Mouse (Mus musculus): ENCODE measurements around the gene Ism2.
A peak's percentile ranks its signal among the peaks of the same experiment; 100 is the strongest.
"Not testable (repeated sequence)": the region's sequence is repeated elsewhere in the genome, so short reads cannot be mapped to it uniquely, and the experiment has no call there.

Gene Ism2

GRCm38 (mm10) chr12:87299657-87300440 is at the start of gene Ism2:
Gene Ism2, minus strand, starts transcription at chr12:87299705.
- no peak for DNase-seq (ENCODE audit: low read depth)

GRCm38 (mm10) chr12:87348029-87348428 is 48.5 kb upstream of the Ism2 start:
- peak; percentile 58 for DNase-seq (ENCODE audit: low read depth)

- peak; percentile 42 for DNase-seq (ENCODE audit: low read depth)
Measured at GRCm38 (mm10) chr12:87347511-87347910, 48.0 kb upstream of the Ism2 start.

- no peak for DNase-seq (ENCODE audit: low read depth)
Measured at GRCm38 (mm10) chr12:87343084-87343605, 43.6 kb upstream of the Ism2 start.

GRCm38 (mm10) chr12:87338082-87338481 is 38.6 kb upstream of the Ism2 start:
- DNase-seq (ENCODE audit: low read depth), result peak; percentile 17

- peak; percentile 70 for DNase-seq (ENCODE audit: low read depth)
Measured at GRCm38 (mm10) chr12:87334886-87335285, 35.4 kb upstream of the Ism2 start.

- no peak for DNase-seq (ENCODE audit: low read depth)
Measured at GRCm38 (mm10) chr12:87333794-87334193, 34.3 kb upstream of the Ism2 start.

- no peak for DNase-seq (ENCODE audit: low read depth)
Measured at GRCm38 (mm10) chr12:87332511-87332910, 33.0 kb upstream of the Ism2 start.

- DNase-seq (ENCODE audit: low read depth), result peak; percentile 15
Measured at GRCm38 (mm10) chr12:87331908-87332307, 32.4 kb upstream of the Ism2 start.

GRCm38 (mm10) chr12:87331053-87331456 is 31.6 kb upstream of the Ism2 start:
- no peak for DNase-seq (ENCODE audit: low read depth)

- DNase-seq (ENCODE audit: low read depth), result peak; percentile 73
Measured at GRCm38 (mm10) chr12:87330213-87330612, 30.7 kb upstream of the Ism2 start.

- no peak for DNase-seq (ENCODE audit: low read depth)
Measured at GRCm38 (mm10) chr12:87328025-87328424, 28.5 kb upstream of the Ism2 start.

- DNase-seq (ENCODE audit: low read depth), result peak; percentile 63
Measured at GRCm38 (mm10) chr12:87327610-87328009, 28.1 kb upstream of the Ism2 start.

GRCm38 (mm10) chr12:87325452-87325851 is 25.9 kb upstream of the Ism2 start:
- peak; percentile 17 for DNase-seq (ENCODE audit: low read depth)

GRCm38 (mm10) chr12:87319229-87319628 is 19.7 kb upstream of the Ism2 start:
- no peak for DNase-seq (ENCODE audit: low read depth)

- DNase-seq (ENCODE audit: low read depth), result no peak
Measured at GRCm38 (mm10) chr12:87317951-87318350, 18.4 kb upstream of the Ism2 start.

GRCm38 (mm10) chr12:87313098-87313497 is 13.6 kb upstream of the Ism2 start:
- DNase-seq (ENCODE audit: low read depth), result no peak

GRCm38 (mm10) chr12:87306584-87306844 is 7.0 kb upstream of the Ism2 start:
- DNase-seq (ENCODE audit: low read depth), result not testable (repeated sequence)

GRCm38 (mm10) chr12:87305767-87306583 is 6.5 kb upstream of the Ism2 start:
- no peak for DNase-seq (ENCODE audit: low read depth)

- no peak for DNase-seq (ENCODE audit: low read depth)
Measured at GRCm38 (mm10) chr12:87301189-87301588, 1.7 kb upstream of the Ism2 start.

- no peak for DNase-seq (ENCODE audit: low read depth)
Measured at GRCm38 (mm10) chr12:87300441-87300690, 861 bp upstream of the Ism2 start.

GRCm38 (mm10) chr12:87299037-87299656 is 358 bp downstream of the Ism2 start:
- DNase-seq (ENCODE audit: low read depth), result no peak

GRCm38 (mm10) chr12:87293934-87294333 is 5.6 kb downstream of the Ism2 start:
- no peak for DNase-seq (ENCODE audit: low read depth)
